Mouse (Mus musculus) lung, postnatal 25 days (tissue): ENCODE results near the gene Sult1e1.

ENCODE experiments used
- DNase-seq: peaks from one replicate; pipeline ENCODE4 v3.0.0; 2022; ENCODE audit warnings: low spot score

Gene Sult1e1

GRCm38 (mm10) chr5:87591494-87591893, at the start of gene Sult1e1:
TSS of gene Sult1e1 (minus strand) at chr5:87591594.
- DNase-seq, result no peak

DNA sequence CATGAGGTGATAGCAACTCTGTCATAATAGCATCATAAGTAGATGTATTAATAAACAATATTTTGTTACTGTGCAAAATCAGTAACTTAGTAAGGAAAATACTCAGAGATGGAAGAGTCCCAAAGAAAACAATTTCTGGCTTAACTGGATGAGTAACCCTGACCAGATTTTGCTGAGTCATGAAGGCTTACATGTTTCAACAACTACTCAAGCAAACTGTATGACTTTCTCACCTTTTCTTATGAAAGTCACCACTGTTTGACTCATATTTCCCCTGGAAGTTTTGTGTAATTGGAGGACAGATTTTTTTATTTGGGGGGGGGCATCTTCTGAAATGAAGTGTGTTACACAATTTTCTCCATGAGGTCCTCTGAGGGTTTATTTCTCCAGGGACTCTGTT, 31.3 kb upstream of the Sult1e1 start:
- DNase-seq, result no peak

- no peak for DNase-seq
Observed at GRCm38 (mm10) chr5:87615128-87615390, 23.7 kb upstream of the Sult1e1 start.

- no peak for DNase-seq
Observed at GRCm38 (mm10) chr5:87614364-87615127, 23.2 kb upstream of the Sult1e1 start.

DNA sequence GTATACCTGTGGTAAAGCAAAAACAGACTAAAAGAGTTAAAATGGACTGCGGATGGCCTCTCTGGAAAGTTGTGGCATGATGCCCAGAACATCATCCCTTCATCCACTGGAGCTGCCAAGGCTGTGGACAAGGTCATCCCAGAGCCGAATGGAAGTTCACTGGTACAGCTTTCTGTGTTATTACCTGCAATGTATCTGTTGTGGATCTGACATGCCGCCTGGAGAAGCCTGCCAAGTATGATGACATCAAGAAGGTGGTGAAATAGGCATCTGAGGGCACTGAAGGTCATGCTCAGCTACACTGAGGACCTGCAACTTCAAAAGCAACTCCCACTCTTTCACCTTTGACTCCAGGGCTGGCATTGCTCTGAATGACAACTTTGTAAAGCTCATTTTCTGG, 9.6 kb upstream of the Sult1e1 start:
- no peak for DNase-seq

DNA sequence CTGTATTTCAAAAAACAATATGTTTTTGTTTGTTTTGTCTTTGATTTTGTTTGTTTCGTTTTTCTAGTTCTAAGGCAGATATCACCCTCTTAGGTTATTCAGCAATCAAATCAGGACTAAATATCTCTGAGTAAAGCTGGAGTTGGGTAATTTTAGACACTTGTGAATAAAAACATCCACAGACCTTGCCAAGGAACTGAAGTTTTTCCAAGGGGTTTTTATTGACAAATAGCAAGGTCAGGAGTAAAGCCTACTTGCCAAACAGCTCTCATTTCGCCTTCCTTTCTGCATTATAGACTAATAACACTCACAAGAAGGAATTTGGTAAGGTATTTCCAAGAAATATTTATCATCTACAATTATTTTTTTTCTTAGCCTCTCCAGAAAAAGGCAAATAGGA, 6.5 kb upstream of the Sult1e1 start:
- DNase-seq, result no peak

DNA sequence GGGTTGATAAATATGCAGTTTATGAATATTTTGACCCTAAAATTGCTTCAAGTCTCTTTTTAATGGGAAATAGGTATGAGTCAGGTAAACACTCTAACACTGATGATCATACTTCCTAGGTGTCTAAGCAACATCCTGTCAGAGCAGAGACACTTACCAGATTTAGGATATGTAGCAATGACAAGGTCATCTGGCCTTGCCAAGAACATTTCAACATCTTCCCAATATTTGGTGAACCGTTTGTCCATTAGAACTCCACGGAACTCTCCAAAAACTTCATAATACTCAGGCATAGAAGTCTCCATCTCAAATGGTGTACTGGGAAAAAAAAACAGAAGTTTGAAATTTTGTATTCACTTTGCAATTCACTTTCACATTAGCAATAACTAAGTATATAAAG, 1.5 kb downstream of the Sult1e1 start:
- DNase-seq, result no peak

- no peak for DNase-seq
Observed at GRCm38 (mm10) chr5:87580389-87580788, 11.0 kb downstream of the Sult1e1 start.

DNA sequence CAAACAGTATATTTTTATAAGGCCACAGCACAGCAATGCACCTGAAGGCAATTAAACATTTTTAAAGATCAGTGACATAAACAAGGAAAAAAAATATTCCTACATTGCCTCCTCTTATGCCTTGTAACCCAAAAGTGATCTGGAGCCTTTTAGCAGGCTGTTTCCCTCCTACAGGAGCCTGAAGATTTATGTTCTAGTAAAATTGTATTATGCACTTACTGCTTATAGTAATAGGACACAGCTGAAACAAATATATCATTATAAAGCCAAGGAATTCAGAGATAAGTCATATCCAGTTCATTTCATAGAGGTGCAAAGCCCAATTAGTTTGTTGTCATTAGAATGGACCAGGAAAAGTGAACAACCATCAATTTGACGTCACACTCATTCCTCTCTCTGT, 17.2 kb downstream of the Sult1e1 start:
- no peak for DNase-seq

- peak; percentile 3 for DNase-seq
Observed at GRCm38 (mm10) chr5:87573490-87573889, 17.9 kb downstream of the Sult1e1 start.

DNA sequence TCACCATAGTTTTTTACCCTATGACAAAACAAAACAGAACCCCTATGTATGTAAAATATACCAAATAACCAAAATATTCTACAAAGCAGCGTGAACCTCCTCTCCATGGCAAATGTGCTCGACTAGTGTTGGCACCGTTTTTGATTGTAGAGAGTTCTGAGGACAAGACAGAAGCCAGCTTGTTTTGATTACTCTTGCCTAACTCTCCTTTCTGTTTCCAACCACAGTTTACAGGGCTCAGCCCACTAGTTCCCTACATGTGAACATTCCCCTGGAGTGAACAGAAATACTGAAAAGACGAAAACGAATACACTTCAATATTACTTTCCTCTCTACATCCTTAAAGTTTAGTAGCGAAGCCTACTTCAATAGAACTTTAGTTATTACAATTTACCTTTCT, 18.6 kb downstream of the Sult1e1 start:
- no peak for DNase-seq

DNA sequence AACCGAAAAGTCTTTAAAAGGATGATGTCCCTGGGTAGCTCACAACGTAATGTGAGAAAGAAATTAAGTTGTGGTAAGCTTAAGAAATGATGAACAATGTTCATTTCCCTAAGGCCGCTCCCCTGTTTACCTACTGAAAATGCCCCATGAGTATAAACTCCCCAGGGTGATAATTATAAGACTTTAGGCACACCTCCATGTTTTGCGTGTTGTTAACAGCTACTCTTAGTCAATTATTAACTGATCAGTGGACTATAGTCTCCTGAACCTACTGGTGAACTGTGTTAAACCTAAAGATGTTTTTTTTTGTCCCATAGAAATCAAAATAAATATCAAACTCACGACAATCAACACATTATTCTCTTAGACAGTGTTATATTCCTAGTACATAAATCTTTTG, 22.5 kb downstream of the Sult1e1 start, which contains the start of gene Sult1d1:
Gene Sult1d1, minus strand, starts transcription at position 183 of the 400 bp plus-strand sequence.
- no peak for DNase-seq

- no peak for DNase-seq
Observed at GRCm38 (mm10) chr5:87567306-87567705, 24.1 kb downstream of the Sult1e1 start.

- peak; percentile 2 for DNase-seq
Observed at GRCm38 (mm10) chr5:87562966-87563365, 28.4 kb downstream of the Sult1e1 start.

GRCm38 (mm10) chr5:87562526-87562925, 28.9 kb downstream of the Sult1e1 start:
- DNase-seq, result no peak

- DNase-seq, result no peak
Observed at GRCm38 (mm10) chr5:87560145-87560544, 31.2 kb downstream of the Sult1e1 start.

DNA sequence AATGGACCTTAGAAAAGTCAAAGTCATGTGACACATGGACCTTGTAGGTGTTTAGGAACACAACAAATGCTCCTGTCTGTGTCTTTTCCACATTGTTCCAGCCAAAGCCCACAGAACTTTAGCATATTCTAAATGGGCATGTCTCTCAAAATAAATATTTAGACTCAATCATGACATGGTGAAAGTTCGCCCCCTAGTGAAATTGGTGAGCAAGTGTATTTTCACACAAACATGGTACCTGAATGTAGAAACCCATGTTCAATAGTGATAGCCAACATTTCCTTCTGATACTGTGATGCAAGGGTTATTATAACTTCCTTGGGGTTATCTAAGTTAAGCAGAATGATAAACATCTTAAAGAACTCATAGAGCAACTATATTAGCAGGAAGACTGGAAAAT, 40.5 kb downstream of the Sult1e1 start:
- DNase-seq, result no peak

GRCm38 (mm10) chr5:87538111-87538510, 53.3 kb downstream of the Sult1e1 start, which contains the start of gene Sult1b1:
TSS of gene Sult1b1 (minus strand) at chr5:87538195.
- DNase-seq, result no peak

DNA sequence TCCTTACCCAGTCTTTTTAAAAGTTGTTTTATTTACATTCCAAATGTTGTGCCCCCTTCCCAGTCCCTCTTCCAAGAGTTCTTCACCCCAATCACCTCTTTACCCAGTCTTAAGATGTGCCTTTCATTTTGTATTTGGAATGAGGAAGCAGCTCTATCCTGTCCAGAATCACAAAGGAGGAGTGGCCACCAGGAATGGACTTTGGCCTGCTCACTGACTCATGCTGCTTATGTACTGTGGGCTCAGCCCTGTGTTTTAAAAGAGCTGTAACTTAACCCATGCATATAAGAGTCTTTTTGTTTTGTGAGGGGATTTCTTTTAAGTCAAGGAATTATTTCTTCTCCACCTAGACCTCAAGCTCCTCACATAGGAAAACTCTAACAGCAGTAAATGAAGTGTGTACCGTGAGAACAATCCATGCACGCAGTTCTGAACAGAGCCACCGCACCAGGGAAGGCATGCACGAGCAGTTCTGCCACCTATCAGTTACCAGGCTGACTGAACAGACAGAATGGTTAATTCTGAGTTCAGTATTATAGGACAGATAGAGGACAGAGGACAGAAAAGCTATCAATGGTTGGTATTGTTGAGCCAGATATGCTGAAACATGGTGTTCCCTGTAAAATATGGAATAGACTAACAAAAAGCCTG, 55.3 kb downstream of the Sult1e1 start:
- no peak for DNase-seq

- no peak for DNase-seq
Observed at GRCm38 (mm10) chr5:87532288-87532687, 59.1 kb downstream of the Sult1e1 start.
